Mouse (Mus musculus) C2C12 (cell line): ENCODE results near the gene Med13. TPM values are rescaled to one million over a fixed set of nuclear protein-coding genes. Genes with fewer than 3 reads are reported as not detected.
A peak's percentile ranks its signal among the peaks of the same experiment; 100 is the strongest.

Source experiments
- H3K27me3 ChIP-seq: one replicate; pipeline ENCODE4 v1.6.1; 2011; ENCODE audit not compliant: control insufficient read depth, insufficient read depth, insufficient read length
- H3K36me3 ChIP-seq: one replicate; pipeline ENCODE4 v1.6.1; 2011; ENCODE audit not compliant: control insufficient read depth, insufficient read depth
- H3K4me3 ChIP-seq: one replicate; pipeline ENCODE4 v1.5.1; 2011; ENCODE audit warnings: mild to moderate bottlenecking, control low read depth; ENCODE audit not compliant: poor library complexity, insufficient read depth, severe bottlenecking
- H3K79me2 ChIP-seq: one replicate; pipeline ENCODE4 v1.6.1; 2011; ENCODE audit not compliant: control insufficient read depth, insufficient read depth
- H3K79me3 ChIP-seq: one replicate; pipeline ENCODE4 v1.6.1; 2011; ENCODE audit warnings: low read depth, control low read depth
- H3ac ChIP-seq: one replicate; pipeline ENCODE3; 2011; ENCODE audit warnings: low read depth; ENCODE audit not compliant: control insufficient read depth, insufficient read length
- CEBPB ChIP-seq: IDR thresholded peaks from one replicate; pipeline ENCODE4 v1.6.1; 2011; ENCODE audit warnings: low read depth, mild to moderate bottlenecking, control low read depth, moderate library complexity
- CTCF ChIP-seq: IDR thresholded peaks from one replicate; pipeline ENCODE4 v1.5.1; 2011; ENCODE audit not compliant: control insufficient read depth, insufficient read depth, insufficient read length
- FOSL1 ChIP-seq: IDR thresholded peaks from one replicate; pipeline ENCODE4 v1.8.0; 2011; ENCODE audit warnings: mild to moderate bottlenecking, low read length; ENCODE audit not compliant: poor library complexity, insufficient read depth, severe bottlenecking
- MAX ChIP-seq: IDR thresholded peaks from one replicate; pipeline ENCODE4 v1.6.1; 2011; ENCODE audit warnings: mild to moderate bottlenecking, control low read depth
- MYOD1 ChIP-seq: IDR thresholded peaks from one replicate; pipeline ENCODE4 v1.6.1; 2011; ENCODE audit warnings: low read depth; ENCODE audit not compliant: control insufficient read depth, insufficient read length
- MYOG ChIP-seq: IDR thresholded peaks from one replicate; pipeline ENCODE4 v1.6.1; 2011; ENCODE audit not compliant: control insufficient read depth, insufficient read length; ENCODE audit errors: extremely low read depth
- USF1 ChIP-seq: IDR thresholded peaks from one replicate; pipeline ENCODE4 v1.6.1; 2011; ENCODE audit warnings: low read depth, mild to moderate bottlenecking, control low read depth, moderate library complexity
- polyA plus RNA-seq: library from polyadenylated mRNA; unstranded; fragments of >200 nt; fragmentation: generic; extraction: Trizol; gene quantifications from one replicate; pipeline ENCODE4 v1.2.1, GENCODE M21; 2012; ENCODE audit warnings: missing spikeins

Gene Med13
- polyA plus RNA-seq, 1 experiment: 5.5 TPM

DNA sequence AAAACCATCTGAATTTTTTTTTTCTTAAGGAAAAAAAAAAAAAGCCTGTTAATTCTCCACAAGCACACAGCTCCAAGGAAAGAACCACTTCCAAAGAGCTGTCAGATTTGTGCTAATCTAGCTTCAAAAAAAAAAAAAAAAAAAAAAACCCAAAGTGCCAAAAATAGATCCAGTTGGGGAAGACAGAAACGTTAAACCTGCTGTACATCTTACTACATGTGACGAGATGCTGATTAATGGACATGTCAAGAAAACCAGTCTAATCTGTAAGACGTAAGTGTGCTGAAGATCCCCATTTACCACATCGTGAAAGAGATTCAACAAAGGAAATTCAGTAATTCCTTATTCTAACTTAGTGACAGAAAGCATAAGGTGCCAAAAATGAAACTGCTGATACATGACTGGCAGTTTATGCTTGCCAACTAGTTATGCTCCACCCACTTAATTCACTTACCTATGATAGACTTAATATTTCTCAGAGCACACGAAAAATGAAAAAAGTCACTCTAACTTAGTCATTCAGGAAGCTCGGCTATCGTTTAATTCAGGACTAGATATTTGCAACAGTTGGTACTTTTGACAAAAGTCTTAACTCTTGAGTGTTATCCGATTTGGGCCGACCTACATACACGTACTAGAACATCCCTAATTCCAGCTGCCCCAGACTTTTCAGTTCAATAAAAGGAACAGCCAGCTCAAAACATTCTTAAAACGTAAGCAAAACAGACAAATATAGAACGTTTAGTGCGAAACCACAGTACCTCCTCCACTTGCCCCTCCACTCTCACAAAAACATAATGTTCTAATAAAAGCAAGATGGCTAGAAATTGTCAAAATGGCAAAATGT lies 1.2 kb downstream of the Med13 start:
- peaks cover 61% of the 10 kb centered on the region for H3K79me3 ChIP-seq

DNA sequence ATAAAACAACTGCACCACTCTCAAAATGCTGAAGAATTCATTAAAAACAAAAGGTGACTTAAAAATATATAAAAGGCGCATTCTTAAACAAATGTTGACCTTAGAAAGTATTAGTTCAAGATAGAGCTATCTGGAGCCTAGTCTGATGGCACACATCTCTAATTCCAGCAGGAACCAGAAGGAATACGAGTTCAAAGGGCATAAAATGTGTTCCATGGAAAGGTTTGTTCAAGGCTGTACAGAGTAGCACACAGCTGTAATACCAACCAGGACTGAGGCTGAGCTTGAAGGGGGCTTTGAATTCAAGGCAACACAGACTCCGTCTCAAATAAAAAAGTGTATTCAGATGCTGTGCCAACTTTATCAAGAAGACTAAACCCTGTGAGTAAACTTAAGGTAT lies 3.8 kb downstream of the Med13 start:
- Histone ChIP-seq H3ac (no peak overlapping the region), H3K4me3 (no peak overlapping the region), H3K79me2 (peaks cover 96% of the 10 kb centered on the region), H3K79me3 (peaks cover 87% of the 10 kb centered on the region), H3K27me3 (no peaks in the 10 kb centered on the region), H3K36me3 (peaks cover 27% of the 10 kb centered on the region)
- TF ChIP-seq USF1 (no peak), MYOG (no peak), MAX (no peak), FOSL1 (no peak), CEBPB (no peak)

More for the DNA sequence above, 1.2 kb downstream of the Med13 start:
- peaks cover 27% of the 10 kb centered on the region for H3K36me3 ChIP-seq
- no peaks in the 10 kb centered on the region for H3K27me3 ChIP-seq
- TF ChIP-seq MYOD1 (no peak), CTCF (no peak), CEBPB (no peak), USF1 (no peak), MAX (no peak), FOSL1 (no peak), MYOG (no peak)
- peak overlapping the region; percentile 60 for H3ac ChIP-seq
- peaks cover 70% of the 10 kb centered on the region for H3K79me2 ChIP-seq
- peak overlapping the region; percentile 97 for H3K4me3 ChIP-seq

DNA sequence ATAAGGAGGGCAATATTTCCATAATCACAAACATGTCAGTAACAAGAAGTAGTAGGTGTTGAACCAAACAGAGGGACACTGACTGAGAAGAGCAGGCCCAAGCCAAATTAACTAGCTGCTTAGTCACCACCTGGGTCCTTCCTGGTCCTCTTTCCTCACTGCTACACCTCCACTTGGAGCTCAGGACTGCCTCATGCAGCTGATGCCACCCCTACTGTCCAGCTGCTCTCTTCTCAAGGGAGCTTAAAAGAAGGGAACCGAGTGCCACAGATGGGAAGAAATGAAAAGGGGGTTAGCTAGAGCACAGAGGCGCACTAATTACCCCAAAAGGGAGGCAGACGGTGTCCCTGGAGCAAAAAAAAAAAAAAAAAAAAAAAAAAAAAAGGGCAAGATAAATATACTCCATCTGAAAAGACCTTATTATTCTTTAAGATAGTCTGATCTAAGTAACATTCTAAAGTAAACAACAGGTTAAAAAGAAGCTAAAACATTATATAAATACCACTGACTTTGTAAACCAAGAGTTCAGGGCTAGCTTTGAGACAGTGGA lies 5.6 kb downstream of the Med13 start:
- Histone ChIP-seq H3K36me3 (peaks cover 27% of the 10 kb centered on the region), H3K79me3 (peaks cover 98% of the 10 kb centered on the region), H3K79me2 (peaks cover 100% of the 10 kb centered on the region), H3ac (no peak overlapping the region), H3K27me3 (no peaks in the 10 kb centered on the region), H3K4me3 (no peak overlapping the region)
- TF ChIP-seq MAX (no peak), CTCF (no peak), MYOD1 (no peak), CEBPB (no peak), USF1 (no peak), FOSL1 (no peak), MYOG (no peak)

DNA sequence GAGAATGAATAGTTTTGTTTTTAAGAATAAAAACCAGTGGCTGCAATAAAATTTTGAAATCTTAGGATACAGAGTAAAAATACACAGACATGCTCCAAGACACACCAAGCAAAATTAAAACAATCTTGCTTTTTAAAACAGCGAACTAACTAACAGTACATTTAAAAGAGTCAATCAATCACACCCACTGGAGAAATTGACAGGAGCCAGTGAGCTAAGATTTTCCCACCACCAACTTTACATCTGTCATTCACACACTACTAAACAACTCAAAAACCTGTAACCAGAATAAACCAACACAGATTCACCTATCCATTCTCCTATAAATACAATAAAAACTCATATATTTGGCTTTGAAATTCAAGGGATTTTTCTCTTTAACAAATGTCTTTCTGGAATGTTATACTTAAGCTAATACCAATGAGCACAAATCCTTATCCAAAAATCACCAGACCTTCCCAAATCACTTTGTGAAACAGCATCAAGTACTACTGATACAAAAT lies 6.7 kb downstream of the Med13 start:
- H3K36me3 ChIP-seq: peaks cover 33% of the 10 kb centered on the region
- TF ChIP-seq MYOD1: no peak
- TF ChIP-seq MAX: no peak
- TF ChIP-seq CEBPB: no peak
- no peak for TF ChIP-seq USF1
- no peak for TF ChIP-seq MYOG
- no peak for TF ChIP-seq FOSL1
- TF ChIP-seq CTCF: no peak

DNA sequence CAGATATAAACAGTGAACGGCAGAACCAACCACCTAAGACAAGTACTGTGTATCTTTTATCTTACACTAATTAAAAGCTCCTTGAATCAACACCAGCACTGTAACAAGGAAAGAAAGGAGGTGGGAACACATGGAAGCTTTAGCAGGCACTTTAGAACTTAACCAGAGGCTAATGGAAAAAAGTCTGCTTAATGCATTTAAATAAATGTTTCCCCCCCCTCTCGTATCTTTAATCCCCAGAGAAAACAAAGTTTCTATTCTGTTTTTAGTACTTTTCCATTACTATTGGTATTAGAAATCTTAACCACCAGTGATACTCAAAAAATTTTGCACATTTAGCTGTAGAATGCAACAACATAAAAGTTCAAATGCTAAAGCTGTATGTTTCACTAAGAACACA lies 8.1 kb downstream of the Med13 start:
- Histone ChIP-seq H3K27me3 (no peaks in the 10 kb centered on the region), H3K79me3 (peaks cover 98% of the 10 kb centered on the region), H3K36me3 (peaks cover 37% of the 10 kb centered on the region), H3K79me2 (peaks cover 100% of the 10 kb centered on the region), H3K4me3 (no peak overlapping the region), H3ac (no peak overlapping the region)
- TF ChIP-seq MYOG: no peak

More for the DNA sequence above, 6.7 kb downstream of the Med13 start:
- H3K27me3 ChIP-seq: no peaks in the 10 kb centered on the region
- H3ac ChIP-seq: no peak overlapping the region
- H3K79me3 ChIP-seq: peaks cover 97% of the 10 kb centered on the region
- H3K4me3 ChIP-seq: no peak overlapping the region
- H3K79me2 ChIP-seq: peaks cover 100% of the 10 kb centered on the region

DNA sequence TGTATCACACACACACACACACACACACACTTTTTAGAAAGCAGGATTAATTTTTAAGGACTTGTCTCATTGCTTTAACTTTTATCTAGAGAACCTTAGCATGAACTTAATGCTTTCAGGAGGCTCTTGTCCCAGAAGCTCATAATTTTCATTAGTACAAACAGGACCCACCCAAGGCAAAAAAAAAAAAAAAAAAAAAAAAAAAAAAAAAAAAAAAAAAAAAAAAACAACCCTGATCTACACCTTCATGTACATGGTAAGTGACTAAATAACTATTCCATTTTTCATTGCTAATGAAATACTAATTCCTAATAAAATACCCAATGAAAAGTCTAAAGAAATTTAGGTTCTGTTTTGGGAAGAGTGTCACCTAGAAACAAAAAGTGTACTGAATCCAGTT lies 8.5 kb downstream of the Med13 start:
- Histone ChIP-seq H3K79me3 (peaks cover 98% of the 10 kb centered on the region), H3K79me2 (peaks cover 100% of the 10 kb centered on the region), H3K4me3 (no peak overlapping the region), H3ac (no peak overlapping the region), H3K27me3 (no peaks in the 10 kb centered on the region), H3K36me3 (peaks cover 37% of the 10 kb centered on the region)
- no peak for TF ChIP-seq FOSL1
- TF ChIP-seq MAX: no peak
